Mouse (Mus musculus): Measurements from ENCODE around the gene Trio.
A peak's percentile ranks its signal among the peaks of the same experiment; 100 is the strongest.
"Not testable (repeated sequence)": the region's sequence is repeated elsewhere in the genome, so short reads cannot be mapped to it uniquely, and the experiment has no call there.

The Trio gene

GRCm38 (mm10) chr15:27840125-27840524 lies 185.5 kb downstream of the Trio start:
- no peak for DNase-seq (ENCODE audit: low read depth, low spot score)
- H3K27me3 ChIP-seq (ENCODE audit: control insufficient read depth, insufficient read depth, low read length, poor library complexity, severe bottlenecking) = no peaks in the 10 kb centered on the region
- no peaks in the 10 kb centered on the region for H3K36me3 ChIP-seq (ENCODE audit: control insufficient read depth, insufficient read depth, low read length, poor library complexity, severe bottlenecking)

DNA sequence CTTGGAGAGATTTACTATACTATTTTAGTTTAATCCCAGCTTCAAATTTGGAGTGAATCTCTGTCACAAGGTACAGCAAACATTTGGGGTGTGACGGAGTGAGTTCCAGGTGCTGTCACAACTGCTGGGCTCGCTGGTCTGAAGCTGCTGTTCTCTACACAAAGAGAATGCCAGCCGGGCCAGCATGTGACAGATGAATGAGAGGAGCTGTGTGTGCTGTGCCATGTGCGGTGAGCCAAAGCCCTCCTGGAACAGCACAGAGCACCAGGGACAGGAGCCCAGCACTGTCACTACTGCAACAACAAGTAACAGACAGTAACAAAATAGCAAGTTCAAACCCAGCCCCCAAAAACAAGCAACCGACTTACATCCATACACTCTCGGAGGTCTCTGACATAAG lies 194.0 kb downstream of the Trio start:
- Histone ChIP-seq H3K36me3 (ENCODE audit: control insufficient read depth, insufficient read depth, low read length, poor library complexity, severe bottlenecking) (no peaks in the 10 kb centered on the region), H3K27me3 (ENCODE audit: control insufficient read depth, insufficient read depth, low read length, poor library complexity, severe bottlenecking) (no peaks in the 10 kb centered on the region)
- no peak for DNase-seq (ENCODE audit: low read depth, low spot score)

GRCm38 (mm10) chr15:27827871-27828270 lies 197.8 kb downstream of the Trio start:
- not testable (repeated sequence) for H3K27me3 ChIP-seq (ENCODE audit: control insufficient read depth, insufficient read depth, low read length, poor library complexity, severe bottlenecking); H3K36me3 ChIP-seq (ENCODE audit: control insufficient read depth, insufficient read depth, low read length, poor library complexity, severe bottlenecking)
- DNase-seq (ENCODE audit: low read depth, low spot score) = peak; percentile 88

- Histone ChIP-seq H3K36me3 (ENCODE audit: control insufficient read depth, insufficient read depth, low read length, poor library complexity, severe bottlenecking) (no peaks in the 10 kb centered on the region), H3K27me3 (ENCODE audit: control insufficient read depth, insufficient read depth, low read length, poor library complexity, severe bottlenecking) (no peaks in the 10 kb centered on the region)
- peak; percentile 52 for DNase-seq (ENCODE audit: low read depth, low spot score)
Observed at GRCm38 (mm10) chr15:27826886-27827285, 198.8 kb downstream of the Trio start.

DNA sequence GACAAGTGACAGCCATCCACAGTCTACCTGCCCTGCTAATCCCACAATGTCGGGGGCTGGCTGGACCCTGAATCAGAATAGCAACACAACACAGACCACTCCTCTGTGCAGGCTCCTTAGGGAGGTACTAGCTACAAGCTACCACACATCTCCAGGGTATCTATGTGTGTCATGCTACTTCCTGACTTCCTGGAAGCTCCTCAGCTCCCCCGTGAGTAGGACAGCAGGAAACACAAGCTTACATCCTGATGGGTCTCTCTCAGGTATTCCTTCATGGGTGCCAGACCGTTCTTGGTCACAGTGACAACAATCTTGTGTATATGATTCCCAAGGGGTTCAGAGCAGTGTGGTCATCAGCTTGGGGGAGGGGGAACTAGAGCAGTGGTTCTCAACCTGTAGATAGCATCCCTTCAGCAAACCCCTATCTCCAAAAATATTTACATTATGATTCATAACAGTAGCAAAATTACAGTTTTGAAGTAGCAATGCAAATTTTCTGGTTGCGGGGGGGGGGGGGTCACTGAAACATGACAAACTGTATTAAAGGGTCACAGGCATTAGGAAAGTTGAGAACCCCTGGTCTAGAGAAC lies 199.5 kb downstream of the Trio start:
- Histone ChIP-seq H3K36me3 (ENCODE audit: control insufficient read depth, insufficient read depth, low read length, poor library complexity, severe bottlenecking) (no peaks in the 10 kb centered on the region), H3K27me3 (ENCODE audit: control insufficient read depth, insufficient read depth, low read length, poor library complexity, severe bottlenecking) (no peaks in the 10 kb centered on the region)
- DNase-seq (ENCODE audit: low read depth, low spot score) = peak; percentile 86

DNA sequence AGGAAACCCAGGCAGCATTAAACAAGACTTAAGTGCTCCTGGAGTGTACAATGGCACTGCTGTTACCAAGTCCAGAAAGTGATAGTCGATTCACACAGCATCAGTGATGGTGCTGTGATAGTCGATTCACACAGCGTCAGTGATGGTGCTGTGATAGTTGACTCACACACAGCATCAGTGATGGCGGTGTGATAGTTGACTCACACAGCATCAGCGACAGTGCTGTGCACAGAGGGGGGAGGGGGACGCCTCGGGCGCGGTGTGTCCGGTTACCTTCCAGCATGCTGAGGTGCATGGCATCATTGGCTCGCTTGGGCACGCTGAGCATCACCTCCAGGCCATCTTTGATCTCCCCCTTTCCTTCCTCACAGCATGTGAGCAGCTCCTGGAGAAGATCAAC lies 200.3 kb downstream of the Trio start:
- H3K36me3 ChIP-seq (ENCODE audit: control insufficient read depth, insufficient read depth, low read length, poor library complexity, severe bottlenecking) = no peaks in the 10 kb centered on the region
- peak; percentile 29 for DNase-seq (ENCODE audit: low read depth, low spot score)
- H3K27me3 ChIP-seq (ENCODE audit: control insufficient read depth, insufficient read depth, low read length, poor library complexity, severe bottlenecking) = no peaks in the 10 kb centered on the region

- Histone ChIP-seq H3K27me3 (ENCODE audit: control insufficient read depth, insufficient read depth, low read length, poor library complexity, severe bottlenecking) (no peaks in the 10 kb centered on the region), H3K36me3 (ENCODE audit: control insufficient read depth, insufficient read depth, low read length, poor library complexity, severe bottlenecking) (no peaks in the 10 kb centered on the region)
- peak; percentile 75 for DNase-seq (ENCODE audit: low read depth, low spot score)
Observed at GRCm38 (mm10) chr15:27823581-27823980, 202.1 kb downstream of the Trio start.

- H3K27me3 ChIP-seq (ENCODE audit: control insufficient read depth, insufficient read depth, low read length, poor library complexity, severe bottlenecking) = no peaks in the 10 kb centered on the region
- DNase-seq (ENCODE audit: low read depth, low spot score) = no peak
- H3K36me3 ChIP-seq (ENCODE audit: control insufficient read depth, insufficient read depth, low read length, poor library complexity, severe bottlenecking) = no peaks in the 10 kb centered on the region
Observed at GRCm38 (mm10) chr15:27822461-27822860, 203.2 kb downstream of the Trio start.

DNA sequence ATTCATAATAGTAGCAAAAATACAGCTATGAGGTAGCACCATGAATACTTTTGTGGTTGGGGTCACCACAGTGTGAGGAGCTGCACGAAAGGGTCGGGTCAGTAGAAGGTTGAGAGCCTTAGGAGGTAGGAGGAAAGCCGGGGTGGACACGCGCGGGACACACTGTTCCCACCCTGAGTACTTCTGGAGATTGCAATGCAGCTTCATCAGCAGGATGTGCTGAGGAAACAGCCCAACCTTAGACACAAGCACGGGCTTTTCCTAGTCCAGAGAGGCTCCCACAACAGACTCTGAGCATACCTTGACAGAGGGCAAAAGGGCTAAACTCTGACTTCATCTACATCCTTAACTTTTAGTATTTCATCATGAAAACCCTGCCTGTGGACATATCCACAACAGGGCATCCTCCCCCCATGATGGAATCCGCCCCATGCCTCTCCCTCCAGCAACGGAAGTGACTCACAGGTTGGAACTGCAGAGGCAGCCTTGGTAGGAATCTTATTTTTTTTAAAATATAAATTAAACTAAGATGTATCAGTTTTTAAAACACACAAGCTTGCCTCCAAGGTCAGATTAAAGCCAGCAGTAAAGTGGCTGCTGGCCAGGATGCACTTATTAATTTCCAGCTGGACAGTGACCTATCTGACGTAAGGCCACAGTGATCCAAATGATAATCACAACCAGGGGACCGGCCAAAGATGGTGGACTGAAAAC lies 203.8 kb downstream of the Trio start:
- Histone ChIP-seq H3K36me3 (ENCODE audit: control insufficient read depth, insufficient read depth, low read length, poor library complexity, severe bottlenecking) (no peaks in the 10 kb centered on the region), H3K27me3 (ENCODE audit: control insufficient read depth, insufficient read depth, low read length, poor library complexity, severe bottlenecking) (no peaks in the 10 kb centered on the region)
- DNase-seq (ENCODE audit: low read depth, low spot score) = no peak

DNA sequence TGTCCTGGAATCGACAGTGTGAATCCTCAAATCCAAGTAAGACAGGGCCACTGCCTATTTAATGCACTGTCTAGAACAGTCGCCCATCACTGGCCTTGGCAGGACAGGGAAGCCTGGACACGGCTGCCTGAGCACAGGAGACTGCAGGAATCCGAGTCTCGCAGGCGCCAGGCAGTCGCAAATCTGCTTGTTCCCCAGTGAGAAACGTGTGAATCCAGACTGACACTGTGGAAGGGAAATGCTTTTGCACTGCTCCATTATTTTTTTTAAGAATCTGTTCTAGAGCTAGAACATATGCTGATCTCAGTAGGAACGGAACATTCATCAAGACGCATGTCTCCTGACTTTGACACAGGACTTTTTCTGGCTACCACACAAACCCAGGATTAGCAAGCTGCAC lies 208.6 kb downstream of the Trio start:
- no peaks in the 10 kb centered on the region for H3K36me3 ChIP-seq (ENCODE audit: control insufficient read depth, insufficient read depth, low read length, poor library complexity, severe bottlenecking)
- no peaks in the 10 kb centered on the region for H3K27me3 ChIP-seq (ENCODE audit: control insufficient read depth, insufficient read depth, low read length, poor library complexity, severe bottlenecking)
- DNase-seq (ENCODE audit: low read depth, low spot score) = no peak

GRCm38 (mm10) chr15:27814677-27815391 lies 210.8 kb downstream of the Trio start:
- no peak for DNase-seq (ENCODE audit: low read depth, low spot score)
- H3K36me3 ChIP-seq (ENCODE audit: control insufficient read depth, insufficient read depth, low read length, poor library complexity, severe bottlenecking) = no peaks in the 10 kb centered on the region
- no peaks in the 10 kb centered on the region for H3K27me3 ChIP-seq (ENCODE audit: control insufficient read depth, insufficient read depth, low read length, poor library complexity, severe bottlenecking)

- Histone ChIP-seq H3K27me3 (ENCODE audit: control insufficient read depth, insufficient read depth, low read length, poor library complexity, severe bottlenecking) (no peaks in the 10 kb centered on the region), H3K36me3 (ENCODE audit: control insufficient read depth, insufficient read depth, low read length, poor library complexity, severe bottlenecking) (no peaks in the 10 kb centered on the region)
- no peak for DNase-seq (ENCODE audit: low read depth, low spot score)
Observed at GRCm38 (mm10) chr15:27810793-27811488, 214.7 kb downstream of the Trio start.

DNA sequence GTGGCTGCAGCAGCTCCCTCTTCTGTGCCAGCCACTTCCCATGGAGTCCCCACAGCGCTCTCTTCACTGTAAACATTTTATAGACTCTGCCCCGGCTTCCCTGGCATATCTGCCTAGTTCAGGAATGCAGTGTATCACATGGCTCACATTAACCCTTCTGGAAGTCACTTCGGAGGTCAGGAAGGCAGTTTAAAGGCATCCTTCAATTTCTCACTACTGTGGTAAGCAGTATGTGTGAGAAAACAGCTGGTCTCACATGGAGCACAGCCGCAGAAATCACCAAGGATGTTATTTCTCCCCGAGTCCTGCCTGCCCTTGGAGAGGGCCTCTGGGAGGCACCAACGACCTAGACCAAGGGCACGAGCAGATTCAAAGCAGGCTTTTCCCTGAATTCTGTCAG lies 215.4 kb downstream of the Trio start:
- no peaks in the 10 kb centered on the region for H3K27me3 ChIP-seq (ENCODE audit: control insufficient read depth, insufficient read depth, low read length, poor library complexity, severe bottlenecking)
- H3K36me3 ChIP-seq (ENCODE audit: control insufficient read depth, insufficient read depth, low read length, poor library complexity, severe bottlenecking) = no peaks in the 10 kb centered on the region
- no peak for DNase-seq (ENCODE audit: low read depth, low spot score)

DNA sequence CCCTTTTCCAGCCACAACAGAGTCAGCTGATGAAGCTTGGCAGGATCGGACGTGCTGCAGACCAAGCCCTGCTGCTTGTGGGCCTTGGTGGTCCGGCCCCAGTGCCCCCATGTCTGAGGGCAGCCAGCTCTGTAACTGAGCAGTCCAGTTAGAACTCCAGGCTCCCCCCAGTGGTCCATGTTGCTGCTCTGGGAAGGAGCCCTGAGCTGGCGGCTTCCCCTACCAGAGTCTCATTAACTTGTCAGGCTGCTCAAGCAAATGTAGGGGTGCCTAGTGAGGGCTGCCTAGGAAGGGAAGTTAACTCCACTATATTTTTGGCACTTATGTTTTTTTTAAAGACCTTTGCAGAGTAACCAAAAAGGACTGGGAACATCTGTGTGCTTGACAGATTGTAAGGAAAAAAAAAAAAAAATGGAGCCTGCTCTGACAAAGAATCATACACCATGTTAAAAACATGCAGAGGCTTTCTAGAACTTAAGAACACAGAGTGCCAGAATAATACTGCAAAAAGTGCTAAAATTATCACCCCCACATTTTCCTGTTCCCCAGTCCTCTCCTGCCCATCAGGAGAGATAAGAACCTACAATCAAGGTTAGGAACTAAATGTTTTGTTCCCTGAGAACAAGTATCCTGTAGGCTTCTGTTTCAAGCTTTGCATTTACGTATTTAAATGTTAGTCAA lies 216.9 kb downstream of the Trio start:
- no peak for DNase-seq (ENCODE audit: low read depth, low spot score)
- Histone ChIP-seq H3K36me3 (ENCODE audit: control insufficient read depth, insufficient read depth, low read length, poor library complexity, severe bottlenecking) (no peaks in the 10 kb centered on the region), H3K27me3 (ENCODE audit: control insufficient read depth, insufficient read depth, low read length, poor library complexity, severe bottlenecking) (no peaks in the 10 kb centered on the region)
